Mouse (Mus musculus) layer of hippocampus, adult 18-20 months (tissue): Measurements from ENCODE around the gene Cxcr5. TPM values are rescaled to one million over a fixed set of nuclear protein-coding genes. Genes with fewer than 3 reads are reported as not detected.

Source experiments
- DNase-seq, 2 experiments: peaks; one replicate each; pipeline ENCODE4 v3.0.0; 2022; ENCODE audit warnings: low spot score in 2 of 2
- total RNA-seq, 2 experiments: library from RNA; stranded (reverse); gene quantifications; 2 replicates each; pipeline ENCODE4 v1.2.3; 2021

The Cxcr5 gene
- total RNA-seq, 2 experiments from 2014 or later = not detected

GRCm38 (mm10) chr9:44537625-44538301 lies 23.9 kb downstream of the Cxcr5 start:
- no peak for DNase-seq

GRCm38 (mm10) chr9:44532991-44533580 lies 28.6 kb downstream of the Cxcr5 start:
- no peak for DNase-seq

DNA sequence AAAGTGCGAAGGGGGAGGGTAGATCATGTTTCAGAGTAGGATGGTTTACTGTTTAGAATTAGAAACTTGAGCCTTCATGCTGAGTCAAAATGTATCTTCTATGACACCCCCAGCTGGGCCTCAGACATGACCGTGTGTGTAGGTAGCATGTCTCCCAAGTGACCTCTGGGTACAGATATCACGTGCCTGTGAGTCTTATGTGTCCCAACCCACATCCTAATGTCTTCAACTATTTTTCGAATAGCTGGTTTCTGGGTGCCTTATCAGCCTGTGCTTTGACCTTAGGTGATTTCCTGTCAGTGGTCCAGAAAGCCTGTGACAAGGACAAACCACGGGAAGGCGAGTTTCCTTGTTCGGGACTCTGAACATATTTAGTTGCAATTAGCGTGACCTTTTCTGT lies 33.3 kb downstream of the Cxcr5 start:
- no peak for DNase-seq

DNA sequence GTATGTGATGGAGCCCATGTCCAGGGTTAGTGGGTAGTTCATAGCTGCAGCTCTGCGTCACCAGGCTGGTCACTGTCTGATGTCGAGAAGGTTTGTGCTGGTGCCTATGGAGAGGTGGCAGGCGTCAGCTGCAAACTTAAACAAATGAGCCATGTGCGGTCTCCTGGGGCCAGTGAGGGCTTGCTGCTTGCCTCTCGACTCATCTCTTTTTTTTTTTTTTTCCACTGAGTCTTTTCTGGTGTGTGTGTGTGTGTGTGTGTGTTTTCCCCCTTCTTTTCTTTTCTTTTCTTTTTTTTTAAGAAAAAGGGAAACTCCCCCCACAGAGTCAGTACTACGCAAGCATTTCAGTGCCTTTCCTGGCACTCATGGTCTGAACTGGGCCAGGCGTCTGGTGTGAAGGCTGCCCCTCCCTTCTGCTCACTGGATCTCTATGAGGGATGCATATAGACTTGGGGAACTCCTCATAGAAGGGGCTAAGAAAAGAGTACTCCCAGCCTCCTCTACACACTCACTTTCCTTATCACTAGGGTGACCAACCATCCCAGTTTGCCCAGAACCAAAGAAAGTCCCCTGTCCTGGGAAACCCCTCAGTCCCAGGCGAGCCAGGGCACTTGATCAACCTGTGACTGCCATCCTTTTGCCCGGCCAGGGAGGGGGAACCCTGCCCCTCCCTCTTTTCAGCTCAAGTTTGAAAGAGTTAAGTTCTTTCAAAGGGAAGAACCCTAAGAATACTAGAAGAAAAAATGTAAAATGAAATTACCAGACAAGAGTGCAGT lies 35.2 kb downstream of the Cxcr5 start:
- no peak for DNase-seq

- no peak for DNase-seq
Measured at GRCm38 (mm10) chr9:44525589-44525988, 36.1 kb downstream of the Cxcr5 start.

DNA sequence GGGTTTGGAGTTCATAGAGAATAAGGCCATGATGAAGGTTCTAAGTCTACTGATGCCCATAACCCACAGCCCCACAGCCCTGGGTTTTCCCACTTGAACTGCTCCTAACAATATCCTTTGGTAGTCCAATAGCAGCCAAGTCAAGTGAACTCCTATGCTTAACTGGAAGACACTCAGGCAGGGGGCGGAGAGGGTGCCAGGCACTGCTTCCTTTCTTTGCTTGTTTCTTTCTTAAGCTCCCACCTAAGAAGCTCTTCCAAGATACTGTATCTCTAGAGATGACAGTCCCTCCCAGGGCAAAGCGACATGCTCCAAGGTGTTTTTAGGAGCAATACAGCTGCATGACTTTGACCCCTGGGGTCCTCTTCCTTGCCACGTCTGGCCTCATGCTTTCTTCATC lies 36.7 kb downstream of the Cxcr5 start:
- DNase-seq = no peak

GRCm38 (mm10) chr9:44524235-44524826 lies 37.3 kb downstream of the Cxcr5 start:
- no peak for DNase-seq

GRCm38 (mm10) chr9:44523686-44524085 lies 38.0 kb downstream of the Cxcr5 start:
- DNase-seq = no peak

DNA sequence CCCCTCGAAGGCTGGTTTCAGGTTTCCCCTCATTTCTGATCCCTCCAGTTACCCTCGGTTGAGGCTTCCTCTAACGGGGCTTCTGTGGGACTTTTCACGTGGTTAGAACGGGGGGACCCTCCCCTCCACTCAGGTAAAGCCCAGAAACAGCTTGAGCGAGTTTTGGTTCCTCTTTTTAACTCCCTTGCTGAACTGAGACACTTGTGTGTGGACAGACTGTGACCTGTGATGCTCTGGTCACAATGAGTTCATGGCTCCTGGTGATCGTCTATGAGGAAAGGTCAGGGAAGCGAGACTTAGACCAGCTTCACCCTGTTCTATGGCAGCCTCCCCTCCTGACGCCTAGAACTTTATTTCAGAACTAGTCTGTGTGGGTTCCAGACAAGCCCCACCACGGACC lies 39.8 kb downstream of the Cxcr5 start:
- DNase-seq = no peak

DNA sequence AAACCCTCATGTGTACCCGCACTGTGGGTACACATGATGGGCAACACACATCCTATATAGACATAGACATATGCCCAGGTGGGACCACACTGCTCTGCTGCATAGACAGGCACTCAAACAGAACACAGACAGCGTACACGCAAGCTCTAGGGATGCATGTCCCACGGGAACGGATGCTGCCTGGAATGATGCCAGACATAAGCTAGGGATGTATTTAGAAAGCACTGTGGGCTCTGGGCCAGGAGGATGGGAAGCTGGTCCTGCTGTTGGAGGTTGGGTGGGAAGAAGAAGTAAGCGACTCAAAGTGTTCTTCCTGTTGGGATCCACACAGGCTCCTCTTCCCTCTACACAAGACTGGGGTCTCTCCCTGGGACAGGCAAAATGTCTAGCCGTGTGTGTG lies 43.6 kb downstream of the Cxcr5 start:
- no peak for DNase-seq

DNA sequence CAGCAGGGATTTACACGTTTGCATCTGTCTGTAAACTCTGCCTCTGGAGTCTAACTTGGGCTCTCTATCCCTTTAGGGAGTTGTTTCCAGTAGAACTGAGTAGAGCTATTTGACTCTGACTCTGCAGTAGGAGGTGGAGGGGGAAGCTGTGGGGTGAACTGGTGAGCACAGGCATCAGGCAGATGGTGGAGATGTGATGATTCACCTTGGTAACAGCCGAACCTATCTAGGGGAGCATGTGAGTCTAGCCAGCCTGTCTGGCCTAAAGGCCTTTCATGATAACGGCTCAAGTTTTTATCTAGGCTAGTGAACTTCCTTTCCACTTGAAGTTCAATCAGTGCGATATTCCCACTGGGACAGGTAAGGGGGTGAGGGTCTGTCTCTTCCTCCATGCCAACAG lies 44.3 kb downstream of the Cxcr5 start:
- DNase-seq = no peak

- DNase-seq = no peak
Measured at GRCm38 (mm10) chr9:44515891-44516290, 45.8 kb downstream of the Cxcr5 start.

DNA sequence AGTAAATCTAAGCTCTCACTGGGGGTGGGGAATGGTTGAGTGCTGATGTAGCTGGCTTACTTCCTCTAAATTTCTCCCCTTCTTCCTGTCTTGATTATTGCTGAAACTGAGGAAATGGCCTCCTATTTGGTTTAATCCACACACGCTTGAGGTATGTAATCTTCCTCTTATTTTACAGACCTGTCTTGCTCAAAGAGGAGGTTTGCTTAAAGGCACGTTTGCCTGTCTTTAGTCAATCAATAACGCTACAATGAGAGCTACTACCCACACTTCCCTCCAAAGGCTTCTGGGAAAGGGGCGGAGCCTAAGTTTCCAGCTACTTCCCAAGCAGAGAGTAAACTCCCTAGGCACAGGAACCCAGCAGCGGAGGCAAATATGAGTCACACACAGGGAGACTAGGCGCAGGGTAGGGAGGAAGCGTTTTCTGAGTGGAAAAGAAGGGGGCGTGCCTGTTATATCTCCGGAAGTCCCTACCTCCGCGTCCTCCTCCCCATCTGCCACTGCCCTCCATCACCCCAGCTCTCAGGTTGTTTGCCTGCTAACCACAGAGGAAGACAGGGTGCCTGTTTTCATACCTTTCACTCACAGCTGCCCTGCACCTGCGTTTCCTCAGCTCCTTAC lies 46.4 kb downstream of the Cxcr5 start:
- no peak for DNase-seq

DNA sequence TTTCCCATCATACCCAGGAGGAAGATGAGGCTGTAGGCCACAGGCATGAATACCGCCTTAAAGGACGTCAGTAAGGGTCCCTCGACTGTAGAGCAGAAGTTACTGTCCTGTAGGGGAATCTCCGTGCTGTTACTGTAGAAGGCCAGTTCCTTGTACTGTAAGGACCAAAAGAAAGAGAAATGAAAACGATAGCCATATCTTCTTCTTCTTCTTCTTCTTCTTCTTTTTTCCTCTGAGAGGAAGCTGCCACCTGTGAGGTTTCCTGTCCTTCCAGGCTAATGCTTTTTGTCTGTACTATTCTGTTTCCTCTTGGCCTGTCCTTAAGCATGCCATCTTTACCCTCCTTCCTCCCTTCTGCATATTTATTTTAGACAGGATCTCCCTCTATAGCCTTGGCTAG lies 47.5 kb downstream of the Cxcr5 start:
- no peak for DNase-seq

DNA sequence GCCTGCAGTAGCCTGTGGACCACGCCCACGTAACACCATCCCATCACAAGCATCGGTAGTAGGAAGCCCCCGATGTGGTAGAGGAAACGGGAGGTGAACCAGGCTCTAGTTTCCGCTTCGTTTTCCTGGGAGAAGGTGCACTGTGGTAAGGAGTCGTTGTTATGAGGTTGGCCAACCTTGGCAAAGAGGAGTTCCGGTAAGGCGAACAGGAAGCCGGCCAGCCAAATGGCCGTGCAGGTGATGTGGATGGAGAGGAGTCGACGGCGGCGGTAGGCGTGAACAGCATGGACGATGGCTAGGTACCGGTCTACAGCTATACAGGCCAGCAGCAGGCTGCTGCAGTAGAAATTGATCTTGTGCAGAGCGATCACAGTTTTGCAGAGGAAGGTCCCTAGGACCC lies 48.1 kb downstream of the Cxcr5 start:
- DNase-seq = no peak

GRCm38 (mm10) chr9:44513121-44513520 lies 48.6 kb downstream of the Cxcr5 start:
- no peak for DNase-seq

GRCm38 (mm10) chr9:44512717-44513003 lies 49.0 kb downstream of the Cxcr5 start:
- no peak for DNase-seq

GRCm38 (mm10) chr9:44511935-44512716 lies 49.6 kb downstream of the Cxcr5 start:
- DNase-seq = no peak

DNA sequence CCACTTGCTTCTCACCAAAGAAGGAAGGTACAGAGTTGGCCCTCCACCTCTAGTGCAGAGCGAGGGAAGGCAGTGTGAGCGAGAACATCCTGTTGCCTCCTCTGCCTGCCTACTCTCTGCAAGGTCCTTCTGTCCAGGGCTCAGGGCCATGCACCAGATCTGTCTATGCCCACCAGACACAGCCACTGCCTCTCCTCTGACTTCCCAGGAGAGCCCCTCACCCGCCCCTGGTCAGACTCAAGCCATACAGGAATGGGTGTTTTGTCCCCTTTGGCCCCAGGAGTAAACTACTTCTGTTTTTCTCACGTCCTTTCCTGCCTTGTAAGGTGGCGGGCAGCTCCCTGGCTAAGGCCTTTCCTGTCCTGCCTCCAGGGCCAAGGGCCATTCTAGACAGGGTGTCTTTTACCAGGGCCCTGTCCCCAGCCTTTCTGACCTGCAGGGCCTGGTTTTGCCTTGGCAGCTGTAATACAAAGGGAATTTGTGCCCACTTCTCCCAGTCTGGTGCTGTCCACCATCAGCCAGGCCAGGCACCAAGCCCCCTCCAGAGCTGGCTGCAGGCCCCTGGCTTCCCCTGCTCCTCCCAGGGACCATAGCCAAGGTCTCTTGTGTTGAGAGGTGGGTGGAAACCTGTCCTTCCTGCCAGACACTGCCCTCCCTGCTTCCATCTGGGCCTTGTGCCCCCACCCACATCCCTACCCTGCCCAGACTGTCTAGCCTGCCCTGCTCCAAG lies 50.6 kb downstream of the Cxcr5 start:
- no peak for DNase-seq

- DNase-seq = no peak
Measured at GRCm38 (mm10) chr9:44510355-44510871, 51.3 kb downstream of the Cxcr5 start.
